In genomic region chr2:178327466-178328040, GRCm38 (mm10) we compare ENCODE assay signal across 8 mouse cellular contexts.
DNase-seq lines count a peak whose midpoint lies in the region; ATAC-seq and TF ChIP-seq lines count a peak whose summit lies in the region.

No protein-coding gene starts in this region.

- peak; percentile 30 for DNase-seq in adipocyte (ENCODE audit: low spot score)
- DNase-seq in cerebellum, postnatal 14 days, result peak; percentile 78 to 80
- DNase-seq in frontal cortex, postnatal 36 days (ENCODE audit: low spot score in 2 of 2), result peak; percentile 84 to 86
- DNase-seq in layer of hippocampus, postnatal 14 days (ENCODE audit: low spot score in 2 of 2), result peak; percentile 73 to 84
- peak; percentile 91 for DNase-seq in right cerebral cortex, adult 18-20 months
- DNase-seq in thymus, adult 2 months, result no peak

- WGBS in hindbrain, embryonic 13.5 days, result 10% methylated on average over 12 of the region's 12 CpGs
- WGBS in lung, embryonic 16.5 days, result 9% methylated on average over 12 of the region's 12 CpGs
- 9% methylated on average over 12 of the region's 12 CpGs for WGBS in thymus, adult 2 months

- no peak for TF ChIP-seq CTCF in thymus, adult 2 months (IDR thresholded peaks at IDR 0.05; ENCODE audit: borderline replicate concordance, control insufficient read depth, extremely low read depth, insufficient read depth, low read length, poor library complexity)

- peak overlapping the region; percentile 30 for H3K4me3 ChIP-seq in hindbrain, embryonic 13.5 days
- no peak overlapping the region for H3K4me3 ChIP-seq in lung, embryonic 16.5 days (ENCODE audit: low read length)
- no peak overlapping the region for H3K4me3 ChIP-seq in thymus, adult 2 months (ENCODE audit: control insufficient read depth, insufficient read depth, low read length)

- H3K9me3 ChIP-seq in hindbrain, embryonic 13.5 days, result no peaks in the 10 kb centered on the region
- no peaks in the 10 kb centered on the region for H3K9me3 ChIP-seq in lung, embryonic 16.5 days (ENCODE audit: control insufficient read depth, low read length)

- H3K4me1 ChIP-seq in hindbrain, embryonic 13.5 days (replicated peaks), result peaks cover 32% of the 10 kb centered on the region
- peaks cover 4% of the 10 kb centered on the region; the same call in 1 of the 2 replicates for H3K4me1 ChIP-seq in lung, embryonic 16.5 days (replicated peaks; ENCODE audit: control insufficient read depth, insufficient read depth, low read length)
- no peaks in the 10 kb centered on the region for H3K4me1 ChIP-seq in thymus, adult 2 months (replicated peaks; ENCODE audit: control insufficient read depth, insufficient read depth, low read length)

- peak overlapping the region; percentile 91 for H3K27ac ChIP-seq in hindbrain, embryonic 13.5 days
- no peak overlapping the region for H3K27ac ChIP-seq in lung, embryonic 16.5 days (ENCODE audit: low read length)
- no peak overlapping the region for H3K27ac ChIP-seq in thymus, adult 2 months (ENCODE audit: control insufficient read depth, insufficient read depth, low read length)

- peak overlapping the region; percentile 52 for H3K4me2 ChIP-seq in hindbrain, embryonic 13.5 days
- H3K4me2 ChIP-seq in lung, embryonic 16.5 days (ENCODE audit: low read depth, low read length), result no peak overlapping the region

- peak; percentile 95 for ATAC-seq in hindbrain, embryonic 13.5 days (ENCODE audit: low FRiP score)
- peak; percentile 90 for ATAC-seq in lung, embryonic 16.5 days (ENCODE audit: low read depth)

- TF ChIP-seq POLR2A in thymus, adult 2 months (IDR thresholded peaks at IDR 0.05; ENCODE audit: control insufficient read depth, extremely low read depth, insufficient read depth, low read length, poor library complexity), result no peak

- H3K9ac ChIP-seq in hindbrain, embryonic 13.5 days, result peak overlapping the region; percentile 69
- no peak overlapping the region for H3K9ac ChIP-seq in lung, embryonic 16.5 days (ENCODE audit: low read length)

- H3K36me3 ChIP-seq in hindbrain, embryonic 13.5 days, result peaks cover 22% of the 10 kb centered on the region
- no peaks in the 10 kb centered on the region for H3K36me3 ChIP-seq in lung, embryonic 16.5 days (ENCODE audit: control insufficient read depth, insufficient read depth, low read length)
- no peaks in the 10 kb centered on the region for H3K36me3 ChIP-seq in thymus, adult 2 months (ENCODE audit: control insufficient read depth, insufficient read depth, low read length)

- no peaks in the 10 kb centered on the region for H3K27me3 ChIP-seq in hindbrain, embryonic 13.5 days
- H3K27me3 ChIP-seq in lung, embryonic 16.5 days (ENCODE audit: control insufficient read depth, insufficient read depth, low read depth, low read length), result no peaks in the 10 kb centered on the region
- no peaks in the 10 kb centered on the region for H3K27me3 ChIP-seq in thymus, adult 2 months (ENCODE audit: control insufficient read depth, insufficient read depth, low read length)
